Mouse (Mus musculus) hindbrain, postnatal 0 days (tissue): ENCODE data around the gene Tmprss3. TPM values are rescaled to one million over a fixed set of nuclear protein-coding genes. Genes with fewer than 3 reads are reported as not detected.

Experiments used
- ATAC-seq: fragments of 200-750 bp; cut with Nextera tagmentation; 2 replicates; pipeline ENCODE4 v1.8.0; 2017; ENCODE audit warnings: mild to moderate bottlenecking, moderate TSS enrichment, moderate library complexity
- DNase-seq: peaks from one replicate; pipeline ENCODE4 v3.0.0-alpha.2; 2015; ENCODE audit warnings: low spot score
- H3K27ac ChIP-seq: fragments of 300-500 bp; sonication (generic); 2 replicates; pipeline ENCODE4 v1.5.1; 2014; ENCODE audit warnings: mild to moderate bottlenecking
- H3K27me3 ChIP-seq: fragments of 300-500 bp; sonication (generic); 2 replicates; pipeline ENCODE4 v1.6.1; 2014; ENCODE audit warnings: low read length, mixed read lengths; ENCODE audit not compliant: insufficient read depth
- H3K36me3 ChIP-seq: fragments of 300-500 bp; sonication (generic); 2 replicates; pipeline ENCODE4 v1.6.1; 2014; ENCODE audit warnings: low read length, mixed read lengths; ENCODE audit not compliant: insufficient read depth
- H3K4me1 ChIP-seq: fragments of 300-500 bp; sonication (generic); 2 replicates; pipeline ENCODE4 v1.6.1; 2014; ENCODE audit warnings: antibody characterized with exemption, low read length, mixed read lengths; ENCODE audit not compliant: insufficient read depth
- H3K4me2 ChIP-seq: fragments of 300-500 bp; sonication (generic); 2 replicates; pipeline ENCODE4 v1.6.1; 2014; ENCODE audit warnings: low read depth, mild to moderate bottlenecking, low read length, moderate library complexity, mixed read lengths
- H3K4me3 ChIP-seq: fragments of 300-500 bp; sonication (generic); 2 replicates; pipeline ENCODE4 v1.5.1; 2014; ENCODE audit warnings: low read length
- H3K9ac ChIP-seq: fragments of 300-500 bp; sonication (generic); replicated peaks from 2 replicates; pipeline ENCODE4 v1.6.1; 2014; ENCODE audit warnings: mild to moderate bottlenecking, low read length, moderate library complexity, mixed read lengths
- H3K9me3 ChIP-seq: fragments of 300-500 bp; sonication (generic); 2 replicates; pipeline ENCODE4 v1.6.1; 2016; ENCODE audit warnings: low read length, mixed read lengths
- CTCF ChIP-seq: IDR thresholded peaks from 2 replicates; pipeline ENCODE4 v1.5.1; 2016; ENCODE audit warnings: antibody characterized with exemption, control low read depth, low read depth
- WGBS: fragments of 180-500 bp; shearing (Covaris S2); extraction: QIAGEN DNeasy Blood & Tissue Kit; methylation state at CpG from one replicate; pipeline ENCODE4 v1.1.7; 2014; 5-methylcytosine and 5-hydroxymethylcytosine counted together
- polyA plus RNA-seq: library from polyadenylated mRNA; unstranded; fragments of >200 nt; fragmentation: Nextera tagmentation; extraction: Ambion mirVana; gene quantifications from 2 replicates; pipeline ENCODE4 v1.2.1, GENCODE M21; 2015
- total RNA-seq: library from RNA; depleted of rRNA; stranded (reverse); fragments of >200 nt; gene quantifications from 2 replicates; pipeline ENCODE4 v1.2.3, GENCODE M21; 2014

Gene Tmprss3
- total and polyA plus RNA-seq, 2 experiments from 2014 or later = 0.10 to 0.23 TPM

GRCm38 (mm10) chr17:31160291-31160690, 38.5 kb downstream of the Tmprss3 start:
- Histone ChIP-seq H3K4me3 (no peak overlapping the region), H3K4me2 (no peak overlapping the region), H3K9ac (no peak overlapping the region), H3K36me3 (no peaks in the 10 kb centered on the region), H3K27me3 (no peaks in the 10 kb centered on the region), H3K9me3 (no peaks in the 10 kb centered on the region), H3K27ac (no peak overlapping the region), H3K4me1 (no peaks in the 10 kb centered on the region)
- no peak for TF ChIP-seq CTCF
- no peak for DNase-seq
- no peak for ATAC-seq
- WGBS = 64% methylated on average over 4 of the region's 4 CpGs

GRCm38 (mm10) chr17:31157921-31158320, 40.9 kb downstream of the Tmprss3 start:
- H3K27ac ChIP-seq = no peak overlapping the region
- no peak for DNase-seq
- H3K27me3 ChIP-seq = no peaks in the 10 kb centered on the region
- H3K36me3 ChIP-seq = no peaks in the 10 kb centered on the region
- no peak overlapping the region for H3K4me3 ChIP-seq
- no peak for ATAC-seq
- H3K9me3 ChIP-seq = no peaks in the 10 kb centered on the region
- WGBS = 78% methylated on average over 6 of the region's 6 CpGs
- TF ChIP-seq CTCF = no peak
- no peak overlapping the region for H3K4me2 ChIP-seq
- no peaks in the 10 kb centered on the region for H3K4me1 ChIP-seq
- H3K9ac ChIP-seq = no peak overlapping the region

- no peak overlapping the region for H3K4me3 ChIP-seq
- no peaks in the 10 kb centered on the region; the same call in 1 of the 2 replicates for H3K4me1 ChIP-seq
- no peak for ATAC-seq
- H3K9me3 ChIP-seq = 0 out of 2 replicates have a peak, but pooled peaks cover 4% of the 10 kb centered on the region
- no peak for TF ChIP-seq CTCF
- no peaks in the 10 kb centered on the region for H3K27me3 ChIP-seq
- no peak overlapping the region for H3K9ac ChIP-seq
- 81% methylated on average over 8 of the region's 8 CpGs for WGBS
- no peak overlapping the region for H3K4me2 ChIP-seq
- H3K27ac ChIP-seq = no peak overlapping the region
- DNase-seq = no peak
- no peaks in the 10 kb centered on the region for H3K36me3 ChIP-seq
These were observed 45.0 kb downstream of the Tmprss3 start for GRCm38 (mm10) chr17:31153785-31154184.

- Histone ChIP-seq H3K4me2 (no peak overlapping the region), H3K27me3 (no peaks in the 10 kb centered on the region), H3K9me3 (0 out of 2 replicates have a peak, but pooled peaks cover 4% of the 10 kb centered on the region), H3K4me3 (no peak overlapping the region), H3K9ac (no peak overlapping the region), H3K4me1 (no peaks in the 10 kb centered on the region; the same call in 1 of the 2 replicates), H3K27ac (no peak overlapping the region), H3K36me3 (no peaks in the 10 kb centered on the region)
- no peak for ATAC-seq
- no peak for DNase-seq
- 83% methylated on average over 9 of the region's 9 CpGs for WGBS
- no peak for TF ChIP-seq CTCF
These were observed 45.7 kb downstream of the Tmprss3 start for GRCm38 (mm10) chr17:31152966-31153499.

GRCm38 (mm10) chr17:31152512-31152911, 46.3 kb downstream of the Tmprss3 start:
- ATAC-seq = no peak
- Histone ChIP-seq H3K9me3 (0 out of 2 replicates have a peak, but pooled peaks cover 4% of the 10 kb centered on the region), H3K36me3 (no peaks in the 10 kb centered on the region), H3K4me2 (no peak overlapping the region), H3K4me1 (no peaks in the 10 kb centered on the region; the same call in 1 of the 2 replicates), H3K9ac (no peak overlapping the region), H3K27me3 (no peaks in the 10 kb centered on the region), H3K4me3 (no peak overlapping the region), H3K27ac (no peak overlapping the region)
- WGBS = 31% methylated on average over 5 of the region's 5 CpGs
- no peak for TF ChIP-seq CTCF
- no peak for DNase-seq

- Histone ChIP-seq H3K36me3 (no peaks in the 10 kb centered on the region), H3K9ac (no peak overlapping the region), H3K9me3 (0 out of 2 replicates have a peak, but pooled peaks cover 4% of the 10 kb centered on the region), H3K4me2 (no peak overlapping the region), H3K27ac (no peak overlapping the region), H3K27me3 (no peaks in the 10 kb centered on the region), H3K4me1 (no peaks in the 10 kb centered on the region), H3K4me3 (no peak overlapping the region)
- ATAC-seq = no peak
- no peak for DNase-seq
- WGBS = 87% methylated on average over 9 of the region's 9 CpGs
- TF ChIP-seq CTCF = no peak
These were observed 52.8 kb downstream of the Tmprss3 start for GRCm38 (mm10) chr17:31145998-31146397.
